Mouse (Mus musculus) gastrocnemius, postnatal 14 days (tissue): ENCODE results near the gene Fbn1. TPM values are rescaled to one million over a fixed set of nuclear protein-coding genes. Genes with fewer than 3 reads are reported as not detected.

ENCODE experiments used
- DNase-seq: peaks from one replicate; pipeline ENCODE4 v3.0.0; 2021; ENCODE audit warnings: mixed read lengths
- intact Hi-C: fragments of 180-260 bp; cut with DNase I; formaldehyde crosslinking; loops from one replicate; pipeline ENCODE4 v1.15.1; 2025; ENCODE audit warnings: low total_unique reads
- total RNA-seq, 2 experiments: library from RNA; stranded (reverse); gene quantifications; 2 replicates each; pipeline ENCODE4 v1.2.3; 2021

The Fbn1 gene
- total RNA-seq, 2 experiments from 2014 or later, result 159 to 223 TPM

DNA sequence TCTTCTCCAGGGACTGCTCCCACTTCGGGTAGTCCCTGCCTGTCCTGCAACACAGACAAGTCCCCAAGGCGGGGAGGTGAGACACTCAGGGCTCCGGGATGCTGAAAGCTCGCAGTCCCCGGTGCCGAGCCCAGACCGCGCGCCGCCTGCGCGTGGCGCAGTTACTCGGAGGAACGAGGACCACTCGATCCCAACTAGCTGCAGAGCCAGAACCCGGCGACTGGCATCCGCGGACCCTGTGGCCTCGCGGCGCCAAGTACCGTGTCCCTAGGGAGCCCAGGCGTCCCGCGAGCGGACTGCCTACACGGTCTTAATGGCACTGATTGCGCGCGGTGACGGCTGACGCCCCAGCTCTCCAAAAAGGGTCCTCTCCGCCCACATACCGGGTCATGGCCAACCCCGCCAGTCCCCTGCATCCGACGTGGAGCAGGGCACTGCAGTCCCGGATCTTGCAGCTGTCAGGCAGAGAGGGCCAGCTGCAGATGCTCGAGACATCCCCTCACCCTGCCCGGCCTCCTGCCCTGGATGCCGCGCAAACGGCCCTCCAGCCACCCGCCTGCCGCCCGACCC lies 2.0 kb downstream of the Fbn1 start:
- intact Hi-C loops, result loop anchor here (10.0 kb wide), 1 partner anchor 99 kb away; no protein-coding TSS in a partner anchor
- DNase-seq, result peak; percentile 69

DNA sequence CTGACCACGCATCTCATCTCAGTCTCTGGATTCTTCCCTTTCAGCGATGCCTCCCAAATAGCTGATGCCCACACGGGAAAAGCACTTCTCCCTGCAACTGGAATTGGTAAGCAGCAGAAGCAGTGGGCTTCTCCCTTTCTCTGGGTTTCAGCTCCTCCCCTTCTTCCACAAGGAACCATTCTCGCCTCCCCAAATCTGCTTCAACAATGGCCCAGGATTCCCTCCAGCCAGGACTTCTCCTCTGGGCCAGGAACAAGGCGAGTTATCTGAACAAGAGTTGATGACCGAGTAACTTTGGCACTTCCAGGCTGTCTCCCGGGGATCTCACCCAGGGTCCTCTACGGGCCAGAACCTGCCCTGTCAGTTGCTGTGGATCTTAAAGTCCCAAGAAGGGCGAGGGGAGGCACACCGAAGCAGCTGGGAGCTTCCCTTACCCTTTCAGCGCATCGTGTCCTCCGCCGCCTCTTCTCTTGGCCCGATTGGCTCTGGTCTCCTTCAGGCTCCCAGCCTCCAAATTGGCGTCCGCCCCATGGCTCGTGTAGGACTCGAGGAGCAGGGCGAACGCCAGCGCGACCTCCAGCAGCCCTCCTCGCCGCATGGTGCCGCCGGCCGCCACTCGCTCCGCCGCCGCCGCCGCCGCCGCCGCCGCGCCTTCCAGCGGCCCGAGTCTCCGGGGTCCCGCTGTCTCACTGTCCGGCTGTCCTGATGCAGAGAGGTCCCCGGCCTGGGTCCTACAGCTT lies 2.6 kb downstream of the Fbn1 start, which contains the start of gene Gm9913:
Gene Gm9913, plus strand, starts transcription at position 84 of the 740 bp plus-strand sequence.
- peak; percentile 79 for DNase-seq
- intact Hi-C loops, result loop anchor here (10.0 kb wide), 1 partner anchor 100 kb away; no protein-coding TSS in a partner anchor

DNA sequence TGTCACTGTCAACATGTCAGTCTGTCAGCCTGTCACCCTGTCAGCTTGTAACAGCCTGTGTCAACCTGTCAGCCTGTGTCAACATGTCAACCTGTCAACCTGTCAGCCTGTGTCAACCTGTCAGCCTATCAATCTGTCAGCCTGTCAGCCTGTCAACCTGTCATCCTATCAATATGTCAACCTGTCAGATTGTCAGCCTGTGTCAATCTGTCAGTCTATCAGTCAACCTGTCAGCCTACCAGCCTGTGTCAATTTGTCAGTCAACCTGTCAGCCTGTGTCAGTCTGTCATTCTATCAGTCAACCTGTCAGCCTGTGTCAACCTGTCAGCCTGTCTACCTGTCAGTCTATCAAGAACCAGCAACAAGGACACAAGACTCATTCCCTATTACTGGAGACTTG lies 6.3 kb downstream of the Fbn1 start:
- intact Hi-C loops, result loop anchor here (10.0 kb wide), 1 partner anchor 103 kb away; no protein-coding TSS in a partner anchor
- DNase-seq, result no peak

DNA sequence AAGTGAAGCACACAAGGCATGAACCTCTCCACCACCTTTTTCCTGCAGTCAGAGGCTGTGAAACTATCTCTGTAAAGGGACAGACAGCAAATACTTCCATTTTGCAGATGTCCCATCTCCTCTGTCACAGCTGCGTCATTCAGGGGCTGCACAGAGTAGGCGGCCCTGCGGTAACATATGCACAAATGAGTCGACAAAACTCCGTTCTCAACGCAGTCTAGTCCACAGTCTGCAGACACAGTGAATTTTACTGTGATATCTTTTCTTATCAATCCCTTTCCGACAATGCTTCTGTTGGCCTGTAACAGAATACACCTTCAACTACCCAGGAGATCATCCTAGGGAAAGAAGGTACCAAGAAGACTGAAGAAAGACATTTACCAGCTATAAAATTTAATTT lies 9.6 kb downstream of the Fbn1 start:
- no peak for DNase-seq
- intact Hi-C loops, result loop anchor here (10.0 kb wide), 1 partner anchor 163 kb away; no protein-coding TSS in a partner anchor

DNA sequence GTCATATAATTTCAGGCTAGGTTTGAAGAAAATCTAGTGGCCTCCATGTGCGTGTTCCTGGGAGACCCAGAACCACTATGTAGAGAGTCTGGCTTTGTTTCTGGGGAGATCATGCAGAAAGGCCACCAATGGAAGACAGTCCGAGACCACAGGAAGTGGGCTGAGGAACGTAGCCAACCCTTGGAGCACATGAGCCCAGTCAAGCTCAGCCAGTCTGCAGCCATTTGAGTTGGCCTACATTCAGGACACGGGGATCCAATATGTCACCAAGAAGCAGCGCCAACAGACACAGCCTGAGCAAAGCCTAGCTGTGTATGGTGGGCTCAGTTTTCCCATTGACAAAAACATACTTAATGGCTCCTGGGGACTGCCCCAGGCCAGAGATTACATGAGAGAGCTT lies 11.1 kb downstream of the Fbn1 start:
- intact Hi-C loops, result loop anchor here (10.0 kb wide), 1 partner anchor 162 kb away; no protein-coding TSS in a partner anchor
- peak; percentile 23 for DNase-seq

DNA sequence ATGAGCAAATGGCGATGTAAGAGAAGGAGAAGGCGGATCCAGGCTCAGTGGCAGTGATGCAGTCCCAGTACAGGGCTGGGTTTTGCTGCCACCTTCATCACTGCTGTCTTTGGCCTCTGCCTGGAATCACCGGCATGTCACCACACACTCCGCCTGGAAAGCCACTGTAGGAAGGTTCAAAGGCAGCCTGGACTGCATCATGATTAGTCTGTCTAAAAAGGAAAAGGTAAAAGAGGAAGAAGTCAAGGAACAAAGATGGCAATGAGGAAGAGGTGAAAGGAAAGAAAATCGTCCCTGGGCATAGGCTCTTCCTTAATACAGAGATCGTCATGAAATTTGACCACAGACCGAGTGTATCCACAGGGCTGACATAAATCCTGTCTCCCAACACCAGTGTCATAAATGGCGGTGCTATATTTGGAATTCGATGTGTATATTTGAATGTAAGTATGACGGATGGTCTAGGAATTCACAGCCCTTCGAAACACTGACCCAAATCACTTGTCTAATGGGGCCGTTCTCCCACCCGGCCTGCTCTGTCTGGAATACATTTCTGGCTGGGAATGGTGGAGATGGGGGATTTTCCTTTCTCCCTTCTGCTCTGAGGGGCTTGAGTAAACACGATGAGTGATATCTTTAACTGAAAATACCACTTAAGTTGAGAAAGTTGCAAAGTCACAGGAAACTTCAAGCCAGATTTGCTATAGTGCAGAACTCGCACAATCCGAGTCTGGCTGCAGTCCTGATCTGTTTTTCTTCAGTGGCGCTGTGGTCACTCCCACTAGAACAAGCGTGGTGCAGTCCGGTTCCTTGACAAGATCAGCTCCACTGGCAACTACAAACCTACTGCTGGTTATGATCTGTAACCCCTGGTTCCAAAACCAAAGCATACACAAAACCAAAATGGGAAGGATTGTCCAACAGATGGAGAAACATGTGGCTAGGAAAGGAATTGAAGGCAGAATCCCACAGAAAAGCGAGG lies 12.7 kb downstream of the Fbn1 start:
- intact Hi-C loops, result loop anchor here (10.0 kb wide), 1 partner anchor 160 kb away; no protein-coding TSS in a partner anchor
- no peak for DNase-seq

DNA sequence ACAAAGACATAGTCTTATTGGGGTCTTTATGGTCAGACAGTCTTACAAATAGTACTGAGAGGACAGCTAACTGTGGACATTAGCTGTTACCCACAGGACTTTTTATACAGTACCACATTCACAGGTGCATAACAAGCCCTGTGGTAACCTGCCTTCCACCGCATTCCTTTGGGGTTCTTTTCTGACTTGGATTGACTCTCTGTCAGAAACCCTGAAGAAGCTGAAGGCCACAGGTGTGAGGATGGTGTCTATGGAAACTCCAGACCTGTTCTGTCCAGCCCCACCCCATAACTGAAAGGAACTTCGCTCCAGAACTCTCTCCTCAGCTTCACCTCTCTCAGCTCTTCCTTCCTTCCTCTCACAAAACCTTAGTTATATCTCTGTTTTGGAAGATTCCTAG lies 13.5 kb downstream of the Fbn1 start:
- DNase-seq, result no peak

DNA sequence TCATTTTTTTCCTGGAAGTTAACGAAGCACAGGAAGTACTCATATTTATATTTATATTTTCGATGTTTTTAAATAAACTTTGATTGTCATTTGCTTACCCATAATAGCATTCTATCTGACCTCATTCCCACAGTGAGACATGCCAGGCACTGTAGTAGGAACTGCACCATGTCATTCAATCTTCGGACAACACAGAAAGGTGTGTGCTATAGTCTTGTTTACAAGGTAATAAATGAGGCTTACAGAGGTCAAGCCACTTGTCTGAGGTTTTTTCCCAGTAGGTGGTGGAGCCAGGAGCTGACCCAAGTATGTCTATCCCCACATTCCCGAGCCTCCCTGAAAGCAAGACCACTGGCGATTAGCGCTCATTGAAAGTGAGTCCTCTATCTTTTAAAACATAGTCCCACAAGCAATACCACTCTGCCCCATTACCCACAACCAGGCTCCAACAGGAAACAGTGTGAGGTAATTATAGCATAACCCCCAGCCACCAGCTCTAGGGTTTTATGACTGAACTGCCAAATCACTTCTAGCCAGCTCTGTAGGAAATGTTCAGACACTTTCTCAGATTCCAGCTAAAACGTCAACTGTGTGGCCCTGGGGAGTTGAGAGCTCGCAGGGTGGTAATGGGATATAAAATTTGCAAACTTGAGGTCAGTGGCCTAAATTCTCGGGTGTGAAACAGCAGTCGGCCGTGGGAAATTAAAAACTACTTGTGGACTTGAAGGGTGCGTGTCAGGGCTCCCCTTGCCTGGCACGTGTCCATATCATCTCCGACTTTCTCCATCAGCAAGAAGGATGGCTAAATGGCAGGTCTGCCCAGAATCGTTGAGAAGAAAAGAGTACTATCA lies 15.5 kb downstream of the Fbn1 start:
- DNase-seq, result no peak
- intact Hi-C loops, result loop anchor here (10.0 kb wide), 1 partner anchor 157 kb away; no protein-coding TSS in a partner anchor

More for the DNA sequence above, 13.5 kb downstream of the Fbn1 start:
- intact Hi-C loops, result loop anchor here (10.0 kb wide), 1 partner anchor 159 kb away; no protein-coding TSS in a partner anchor

DNA sequence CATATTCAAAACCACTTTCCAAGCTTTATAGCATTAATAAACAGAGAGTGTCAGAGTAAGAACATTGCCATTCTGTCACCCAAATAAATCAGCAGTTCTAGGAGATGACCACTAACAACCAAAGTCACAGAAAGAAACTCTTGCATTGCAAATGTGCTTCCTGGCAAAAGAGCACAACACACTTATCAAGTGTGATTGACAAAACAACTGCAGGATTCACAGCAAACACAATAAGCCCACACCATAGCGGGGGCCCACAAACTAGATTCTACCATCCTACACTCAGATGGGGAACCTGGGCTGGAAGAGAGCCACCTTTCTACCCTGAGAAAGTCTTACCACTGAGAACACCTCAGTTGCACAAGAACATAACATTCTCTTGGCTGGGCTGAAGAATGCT lies 17.8 kb downstream of the Fbn1 start:
- intact Hi-C loops, result loop anchor here (10.0 kb wide), 1 partner anchor 155 kb away; no protein-coding TSS in a partner anchor

DNA sequence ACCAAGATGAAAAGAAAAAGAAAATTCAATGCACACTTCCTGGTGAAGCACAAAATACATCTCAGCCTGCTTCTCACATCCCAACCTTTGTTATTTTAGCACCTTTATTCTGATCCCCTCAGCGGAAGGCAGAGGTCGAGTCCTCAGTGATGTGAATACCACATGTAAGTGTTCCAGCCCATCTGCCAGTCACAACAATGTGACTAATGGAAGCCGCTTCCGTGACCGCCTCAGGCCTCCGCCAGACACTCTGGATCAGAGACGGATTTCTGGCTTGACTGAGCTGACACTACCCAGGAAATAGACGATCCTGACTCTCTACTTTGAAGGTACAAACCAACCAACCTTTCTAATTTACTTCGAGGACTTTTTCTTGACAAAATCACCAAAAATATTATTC lies 22.9 kb downstream of the Fbn1 start:
- DNase-seq, result no peak
- intact Hi-C loops, result no loop called here

More for the DNA sequence above, 17.8 kb downstream of the Fbn1 start:
- DNase-seq, result no peak

DNA sequence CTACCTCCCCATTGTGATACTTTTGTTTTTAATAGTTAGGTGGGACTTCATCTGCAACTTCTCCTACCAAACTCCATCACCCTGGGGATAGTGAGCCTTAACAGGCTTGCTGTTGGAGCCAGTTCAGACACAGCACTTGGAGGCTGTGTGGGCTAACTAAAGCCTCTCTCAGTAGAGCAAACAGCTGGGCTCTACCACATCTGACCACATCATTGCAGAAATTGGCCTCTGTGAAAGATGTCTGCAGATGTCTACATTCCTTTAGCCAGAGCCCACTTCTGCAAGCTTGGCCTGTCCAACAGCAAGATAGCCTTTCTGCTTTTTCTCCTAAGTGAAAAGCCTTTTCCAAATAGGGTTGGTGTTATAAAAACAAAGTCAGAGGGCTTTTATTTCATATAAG lies 23.6 kb downstream of the Fbn1 start:
- intact Hi-C loops, result no loop called here
- peak; percentile 40 for DNase-seq

DNA sequence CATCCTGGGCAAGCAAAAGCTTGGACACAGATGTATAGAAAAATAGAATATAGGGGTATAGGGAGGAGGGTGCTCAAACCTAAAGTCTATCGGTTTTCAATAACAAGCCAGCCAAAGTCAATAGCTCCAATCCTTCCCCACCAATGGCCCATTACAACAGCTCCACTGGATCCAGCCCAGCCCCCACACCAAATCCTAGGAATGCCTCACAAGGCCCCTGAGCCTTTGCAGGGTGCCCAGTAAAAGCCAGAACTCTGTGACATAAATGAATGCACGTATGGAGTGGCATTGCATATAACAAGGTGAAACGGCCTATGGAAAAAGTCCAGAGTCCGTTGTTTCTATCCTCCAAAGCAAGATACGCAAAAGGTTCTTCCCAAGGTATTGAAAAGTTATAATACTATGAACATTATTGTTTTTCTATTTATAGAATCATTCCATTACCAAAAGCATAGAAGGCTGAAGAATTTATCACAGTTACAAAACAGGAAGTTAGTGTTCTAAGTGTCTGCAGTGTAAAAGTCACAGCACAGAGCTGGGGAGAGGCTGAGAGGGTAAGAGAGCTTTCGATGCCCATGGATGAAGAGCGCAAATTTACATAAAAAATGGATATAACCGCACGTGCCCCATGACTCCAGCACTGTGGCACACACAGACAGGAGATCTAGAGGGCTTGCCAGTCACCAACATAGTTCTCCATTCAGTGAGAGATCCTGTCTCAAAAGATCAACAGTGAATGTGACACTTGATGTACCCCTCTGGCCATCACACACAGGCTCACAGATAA lies 26.1 kb downstream of the Fbn1 start:
- intact Hi-C loops, result no loop called here

DNA sequence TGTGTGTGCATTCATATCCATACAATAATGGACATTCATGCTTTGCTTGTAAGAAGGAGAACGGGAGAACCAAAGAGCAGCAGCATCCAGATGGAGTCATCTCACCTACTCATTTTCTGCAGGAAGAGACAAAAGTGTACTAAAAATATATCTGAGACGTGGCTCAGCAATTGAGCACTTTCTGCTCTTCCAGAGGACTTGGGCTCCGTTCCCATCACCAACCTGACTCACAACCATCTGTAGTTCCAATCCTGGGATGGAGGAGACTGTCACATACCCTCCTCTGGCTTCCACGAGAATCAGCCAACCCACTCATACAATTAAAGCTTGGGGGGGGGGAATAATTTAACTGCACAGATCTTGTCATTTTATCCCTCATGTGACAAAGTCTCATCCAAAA lies 26.7 kb downstream of the Fbn1 start:
- DNase-seq, result no peak
- intact Hi-C loops, result no loop called here

More for the DNA sequence above, 26.1 kb downstream of the Fbn1 start:
- DNase-seq, result no peak

DNA sequence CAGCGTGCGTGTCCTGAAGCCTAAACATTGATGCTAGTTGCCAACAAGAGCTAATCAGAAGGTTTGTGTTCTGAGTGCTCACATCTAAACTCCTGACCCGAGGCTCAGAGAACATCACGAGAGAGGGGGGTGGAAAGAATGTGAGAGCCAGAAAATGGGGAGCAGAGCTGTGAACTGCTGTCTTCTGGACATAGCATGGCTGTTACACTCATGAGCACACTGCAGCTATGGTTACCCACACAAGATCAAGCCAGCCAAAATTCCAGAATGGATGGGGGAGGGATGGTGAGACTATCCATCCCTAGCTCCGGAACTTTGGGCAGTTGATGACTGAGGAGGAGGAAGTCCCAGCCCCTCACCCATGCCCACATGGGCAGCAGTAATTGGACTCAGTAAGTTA lies 27.7 kb downstream of the Fbn1 start:
- intact Hi-C loops, result no loop called here
- no peak for DNase-seq

DNA sequence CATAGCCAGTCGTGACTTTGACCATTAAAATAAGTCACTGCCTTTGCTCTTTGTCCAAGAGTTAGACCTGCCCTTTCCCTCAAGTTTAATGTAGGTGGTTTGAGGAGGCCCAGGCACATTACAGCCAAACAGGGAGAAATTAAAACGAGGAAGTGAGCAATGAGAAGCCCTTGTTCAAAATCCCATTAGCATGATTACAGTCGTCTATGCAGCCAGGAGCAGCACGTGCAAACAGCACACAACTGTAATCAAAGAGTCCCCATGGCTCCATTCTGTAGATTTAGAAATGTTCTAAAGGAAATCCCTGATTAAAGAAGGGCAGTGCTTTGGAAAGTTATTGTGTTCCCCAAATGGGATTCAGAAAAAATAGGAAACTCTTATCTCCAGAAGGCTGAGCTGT lies 29.1 kb downstream of the Fbn1 start:
- intact Hi-C loops, result no loop called here
- DNase-seq, result no peak

DNA sequence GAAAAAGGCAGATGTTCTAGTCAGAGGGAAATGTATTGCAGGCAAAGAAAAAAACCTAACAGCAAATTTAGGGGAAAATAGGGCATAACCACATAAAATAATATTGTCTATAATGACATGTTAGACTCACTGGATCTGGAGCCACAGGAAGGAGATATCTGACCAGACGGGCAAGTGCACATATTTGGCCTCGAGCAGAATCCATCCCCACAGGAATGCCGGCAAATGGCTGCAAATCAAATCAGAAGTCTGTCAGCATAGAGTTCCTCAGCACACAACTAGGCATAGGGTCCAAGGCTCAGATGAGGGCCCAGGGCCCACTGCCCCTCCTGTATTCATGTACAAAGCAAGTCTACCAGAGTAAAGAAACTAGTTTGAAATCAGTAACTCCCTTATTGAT lies 30.4 kb downstream of the Fbn1 start:
- intact Hi-C loops, result no loop called here

DNA sequence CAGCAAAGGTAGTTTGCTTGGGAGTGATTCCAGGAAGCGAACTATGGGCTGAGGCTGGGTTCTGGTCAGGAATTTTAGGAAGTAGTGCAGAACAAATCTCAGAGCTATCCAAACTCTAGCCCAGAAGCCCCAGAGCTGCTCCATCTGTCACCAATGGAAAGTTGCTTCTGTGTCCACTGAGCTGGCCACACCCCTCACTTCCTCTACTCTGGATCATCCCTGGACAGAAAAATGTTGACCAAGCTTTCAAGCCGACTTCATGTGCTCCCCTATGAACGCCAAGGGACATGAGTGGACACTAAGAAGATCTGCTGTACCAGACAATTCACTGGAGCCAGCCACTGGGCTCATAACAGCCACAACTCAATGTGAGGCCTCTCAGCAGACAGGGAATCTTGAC lies 31.6 kb downstream of the Fbn1 start:
- no peak for DNase-seq
- intact Hi-C loops, result no loop called here

More for the DNA sequence above, 30.4 kb downstream of the Fbn1 start:
- no peak for DNase-seq

DNA sequence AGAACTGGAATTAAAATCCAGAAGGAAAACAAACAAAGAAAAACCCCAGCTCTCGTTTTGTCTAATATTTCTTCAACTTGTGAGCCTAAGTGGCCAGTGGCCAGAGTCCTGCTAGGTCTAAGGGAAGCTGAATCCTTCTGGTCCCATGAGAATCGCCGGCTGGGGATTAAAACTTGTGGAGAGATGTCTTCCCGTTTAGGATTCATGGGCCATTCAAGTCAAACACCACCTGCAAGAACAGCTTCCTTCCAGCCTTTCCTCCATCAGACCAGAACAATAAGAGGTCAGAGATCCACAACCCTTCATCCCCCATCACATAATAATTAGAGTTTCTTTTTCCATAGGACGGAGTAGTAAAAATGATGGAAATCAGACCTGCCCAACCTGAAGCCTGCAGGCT lies 33.1 kb downstream of the Fbn1 start:
- intact Hi-C loops, result no loop called here
- peak; percentile 45 for DNase-seq
